Mouse (Mus musculus): ENCODE results near the gene Csgalnact2. TPM values are rescaled to one million over a fixed set of nuclear protein-coding genes. Genes with fewer than 3 reads are reported as not detected.
A peak's percentile ranks its signal among the peaks of the same experiment; 100 is the strongest.

Gene Csgalnact2
- polyA plus RNA-seq (2014; fragmentation: Nextera tagmentation; extraction: Ambion mirVana): 8.7 and 11.5 TPM in 2 replicates

DNA sequence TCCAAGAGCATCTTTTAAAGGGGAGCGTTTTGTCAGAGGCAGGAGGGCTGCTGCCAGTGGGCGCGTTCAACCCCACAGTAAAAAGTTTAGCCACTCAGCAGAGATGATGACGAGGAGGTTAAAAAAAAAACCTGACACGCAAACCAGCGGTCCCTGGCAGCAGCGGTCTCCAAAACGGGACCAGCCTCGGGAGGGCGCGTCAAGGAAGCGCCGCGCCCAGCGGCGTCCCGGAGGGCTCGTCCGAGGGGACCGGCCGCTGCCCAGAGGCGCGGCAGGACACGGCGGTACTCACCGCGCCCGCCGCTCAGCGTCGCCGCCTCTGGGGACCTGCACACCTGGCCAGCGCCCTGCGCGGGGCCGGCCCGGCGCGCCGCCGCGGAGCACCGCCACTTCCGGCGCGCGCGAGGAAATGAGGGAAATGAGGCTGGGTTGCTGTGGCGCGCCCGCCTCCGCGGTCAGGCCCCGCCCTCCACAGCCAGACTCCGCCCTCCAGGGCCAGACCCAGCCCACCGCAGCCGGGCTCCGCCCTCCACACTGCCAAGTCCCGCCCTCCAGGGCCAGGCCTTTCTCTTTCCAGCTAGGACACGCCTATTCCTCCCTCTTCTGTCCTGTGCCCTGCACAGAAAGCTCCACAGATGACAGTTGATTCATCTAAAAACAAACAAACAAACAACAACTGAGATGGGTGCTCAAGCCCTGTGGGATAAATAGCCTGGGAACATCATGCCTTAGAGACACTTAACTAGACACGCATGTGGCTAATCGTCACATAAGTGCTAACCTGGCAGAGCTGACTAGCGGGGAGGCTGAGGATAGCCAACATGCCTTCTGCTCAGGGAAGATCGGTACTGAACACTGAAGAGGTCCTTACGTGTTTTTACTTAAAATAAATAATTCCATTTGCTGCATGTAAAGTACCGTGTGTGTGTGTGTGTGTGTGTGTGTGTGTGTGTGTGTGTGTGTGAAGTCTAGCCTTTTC, at the start of gene Csgalnact2:
TSS of gene Csgalnact2 (minus strand) at position 410 of the 979 bp plus-strand sequence.
- peak; percentile 91 for DNase-seq (ENCODE audit: low spot score)
- peak; percentile 99 for ATAC-seq (ENCODE audit: low FRiP score)
- H3K4me1 ChIP-seq (replicated peaks; ENCODE audit: control insufficient read depth, insufficient read depth, low read length): no peaks in the 10 kb centered on the region
- WGBS: 8% methylated on average over 53 of the region's 66 CpGs
- H3K36me3 ChIP-seq (ENCODE audit: control insufficient read depth, insufficient read depth, low read length): no peaks in the 10 kb centered on the region
- no peaks in the 10 kb centered on the region for H3K9me3 ChIP-seq (ENCODE audit: control insufficient read depth, low read length)
- H3K9ac ChIP-seq (ENCODE audit: low read depth, low read length): peak within 1 kb of the TSS; percentile 78
- peak within 1 kb of the TSS; percentile 68 for H3K4me2 ChIP-seq (replicated peaks; ENCODE audit: low read depth, low read length)
- H3K4me3 ChIP-seq (ENCODE audit: low read depth, low read length): peak within 1 kb of the TSS; percentile 82
- no peaks in the 10 kb centered on the region for H3K27me3 ChIP-seq (ENCODE audit: control insufficient read depth, insufficient read depth, low read length)
- no peak within 1 kb of the TSS; the same call in 1 of the 2 replicates for H3K27ac ChIP-seq (ENCODE audit: low read depth, low read length)

DNA sequence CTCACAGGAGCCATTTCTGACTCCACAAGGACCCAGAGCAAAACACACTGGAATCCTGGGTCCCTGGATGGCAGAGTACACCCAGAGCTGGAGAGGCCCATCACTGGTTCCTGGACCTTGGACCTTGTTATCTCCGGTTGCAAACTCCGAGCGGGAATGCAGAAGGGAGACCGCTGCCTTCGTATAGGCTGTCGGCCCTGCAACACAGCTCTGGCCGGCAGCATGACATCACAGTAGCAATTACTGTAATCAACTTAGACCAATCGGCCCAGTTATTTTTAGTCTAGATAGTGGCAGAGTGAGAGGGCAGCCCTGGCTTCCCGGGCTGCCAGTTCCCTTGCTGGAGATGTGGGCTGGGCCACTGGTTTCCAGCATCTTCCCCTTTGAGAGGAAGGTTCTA, 49.7 kb upstream of the Csgalnact2 start:
- Histone ChIP-seq H3K4me2 (replicated peaks; ENCODE audit: low read depth, low read length) (no peak overlapping the region), H3K9ac (ENCODE audit: low read depth, low read length) (no peak overlapping the region), H3K4me3 (ENCODE audit: low read depth, low read length) (no peak overlapping the region), H3K4me1 (replicated peaks; ENCODE audit: control insufficient read depth, insufficient read depth, low read length) (no peaks in the 10 kb centered on the region), H3K27me3 (ENCODE audit: control insufficient read depth, insufficient read depth, low read length) (no peaks in the 10 kb centered on the region), H3K9me3 (ENCODE audit: control insufficient read depth, low read length) (no peaks in the 10 kb centered on the region), H3K27ac (ENCODE audit: low read depth, low read length) (no peak overlapping the region), H3K36me3 (ENCODE audit: control insufficient read depth, insufficient read depth, low read length) (no peaks in the 10 kb centered on the region)
- WGBS: 91% methylated on average over 9 of the region's 9 CpGs
- DNase-seq (ENCODE audit: low spot score): no peak
- ATAC-seq (ENCODE audit: low FRiP score): no peak

DNA sequence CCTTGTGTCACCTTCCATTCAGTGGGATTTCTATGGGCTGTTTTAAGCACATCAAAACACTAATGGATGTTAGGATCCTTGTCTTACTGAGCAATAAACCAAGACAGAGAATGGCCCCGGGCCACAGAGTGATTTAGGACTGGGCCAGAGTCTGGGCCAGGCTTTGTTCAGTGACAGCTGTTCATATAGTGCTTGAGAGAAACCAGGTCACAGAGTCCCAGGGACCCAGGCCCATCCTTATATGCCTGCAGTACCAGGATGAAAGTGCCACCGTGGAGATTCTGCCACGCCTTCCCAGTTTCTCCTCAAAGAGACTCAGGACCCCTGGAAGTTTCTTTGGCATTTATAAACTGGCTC, 48.3 kb upstream of the Csgalnact2 start:
- Histone ChIP-seq H3K27ac (ENCODE audit: low read depth, low read length) (no peak overlapping the region), H3K4me2 (replicated peaks; ENCODE audit: low read depth, low read length) (no peak overlapping the region)
- no peak for ATAC-seq (ENCODE audit: low FRiP score)

DNA sequence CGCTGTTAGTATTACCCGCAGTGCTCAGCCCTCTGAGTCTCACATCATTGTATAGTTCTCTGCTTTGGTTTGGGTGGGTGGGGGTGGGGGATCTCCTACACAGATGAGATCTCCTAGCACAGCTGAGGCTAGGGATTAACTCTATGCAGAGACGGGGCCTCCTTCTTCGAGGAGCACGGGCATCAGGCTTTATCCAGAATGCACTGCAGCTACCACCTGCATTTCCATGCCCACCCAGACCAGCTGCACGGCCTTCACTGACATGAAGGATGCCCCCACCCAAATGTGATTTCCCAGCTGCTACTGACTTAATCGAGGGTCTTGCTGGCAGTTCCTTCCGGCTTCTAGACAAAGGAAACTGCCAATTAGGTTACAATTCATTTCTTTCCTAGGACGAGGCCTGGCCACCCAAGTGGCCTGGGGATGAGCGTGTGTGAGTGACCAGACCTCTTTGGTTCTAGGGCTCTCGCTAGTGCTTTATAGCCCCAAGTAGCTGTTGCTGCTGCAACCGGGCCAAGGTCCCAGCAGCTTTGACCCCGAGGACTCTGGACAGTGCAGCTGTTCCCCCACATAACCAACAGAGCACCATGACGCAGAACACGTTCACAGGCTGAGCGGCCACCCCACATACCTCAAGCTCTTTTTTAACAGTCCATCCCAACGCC, 47.8 kb upstream of the Csgalnact2 start:
- no peaks in the 10 kb centered on the region for H3K36me3 ChIP-seq (ENCODE audit: control insufficient read depth, insufficient read depth, low read length)
- DNase-seq (ENCODE audit: low spot score) (peak; percentile 34), ATAC-seq (ENCODE audit: low FRiP score) (peak; percentile 56)
- no peak overlapping the region for H3K27ac ChIP-seq (ENCODE audit: low read depth, low read length)
- no peaks in the 10 kb centered on the region for H3K27me3 ChIP-seq (ENCODE audit: control insufficient read depth, insufficient read depth, low read length)
- H3K9ac ChIP-seq (ENCODE audit: low read depth, low read length): no peak overlapping the region
- no peaks in the 10 kb centered on the region for H3K4me1 ChIP-seq (replicated peaks; ENCODE audit: control insufficient read depth, insufficient read depth, low read length)
- 53% methylated on average over 17 of the region's 17 CpGs for WGBS
- no peak overlapping the region for H3K4me3 ChIP-seq (ENCODE audit: low read depth, low read length)
- H3K4me2 ChIP-seq (replicated peaks; ENCODE audit: low read depth, low read length): no peak overlapping the region
- H3K9me3 ChIP-seq (ENCODE audit: control insufficient read depth, low read length): no peaks in the 10 kb centered on the region

More for the DNA sequence above, 48.3 kb upstream of the Csgalnact2 start:
- DNase-seq (ENCODE audit: low spot score): no peak
- no peaks in the 10 kb centered on the region for H3K4me1 ChIP-seq (replicated peaks; ENCODE audit: control insufficient read depth, insufficient read depth, low read length)
- H3K9ac ChIP-seq (ENCODE audit: low read depth, low read length): no peak overlapping the region
- no peak overlapping the region for H3K4me3 ChIP-seq (ENCODE audit: low read depth, low read length)
- H3K36me3 ChIP-seq (ENCODE audit: control insufficient read depth, insufficient read depth, low read length): no peaks in the 10 kb centered on the region
- 83% methylated on average over 3 of the region's 3 CpGs for WGBS
- H3K27me3 ChIP-seq (ENCODE audit: control insufficient read depth, insufficient read depth, low read length): no peaks in the 10 kb centered on the region
- no peaks in the 10 kb centered on the region for H3K9me3 ChIP-seq (ENCODE audit: control insufficient read depth, low read length)

DNA sequence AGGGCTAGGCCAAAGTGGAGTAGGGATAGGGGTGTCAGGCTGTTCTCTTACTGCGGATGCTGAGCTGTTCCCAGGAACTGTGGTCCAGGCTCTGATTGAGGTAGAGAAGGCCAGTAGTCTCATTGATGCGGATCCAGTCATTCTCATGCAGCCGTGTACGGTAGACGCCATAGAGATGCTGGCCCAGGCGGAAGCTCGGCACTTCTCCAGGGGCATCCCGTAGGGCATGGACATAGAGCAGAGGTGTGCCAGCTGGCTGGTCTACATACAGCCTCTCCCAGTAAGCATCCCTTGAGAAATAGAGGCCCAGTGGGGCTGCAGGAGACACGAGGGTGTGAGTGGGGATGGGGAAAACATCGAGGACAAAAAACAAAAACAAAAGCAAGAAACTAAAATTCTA, 45.2 kb upstream of the Csgalnact2 start:
- 92% methylated on average over 10 of the region's 10 CpGs for WGBS
- H3K27me3 ChIP-seq (ENCODE audit: control insufficient read depth, insufficient read depth, low read length): no peaks in the 10 kb centered on the region
- no peaks in the 10 kb centered on the region for H3K9me3 ChIP-seq (ENCODE audit: control insufficient read depth, low read length)
- no peaks in the 10 kb centered on the region for H3K36me3 ChIP-seq (ENCODE audit: control insufficient read depth, insufficient read depth, low read length)
- DNase-seq (ENCODE audit: low spot score) (no peak), ATAC-seq (ENCODE audit: low FRiP score) (no peak)
- H3K4me1 ChIP-seq (replicated peaks; ENCODE audit: control insufficient read depth, insufficient read depth, low read length): no peaks in the 10 kb centered on the region
- no peak overlapping the region for H3K4me3 ChIP-seq (ENCODE audit: low read depth, low read length)
- H3K4me2 ChIP-seq (replicated peaks; ENCODE audit: low read depth, low read length): no peak overlapping the region
- no peak overlapping the region for H3K9ac ChIP-seq (ENCODE audit: low read depth, low read length)
- no peak overlapping the region for H3K27ac ChIP-seq (ENCODE audit: low read depth, low read length)

DNA sequence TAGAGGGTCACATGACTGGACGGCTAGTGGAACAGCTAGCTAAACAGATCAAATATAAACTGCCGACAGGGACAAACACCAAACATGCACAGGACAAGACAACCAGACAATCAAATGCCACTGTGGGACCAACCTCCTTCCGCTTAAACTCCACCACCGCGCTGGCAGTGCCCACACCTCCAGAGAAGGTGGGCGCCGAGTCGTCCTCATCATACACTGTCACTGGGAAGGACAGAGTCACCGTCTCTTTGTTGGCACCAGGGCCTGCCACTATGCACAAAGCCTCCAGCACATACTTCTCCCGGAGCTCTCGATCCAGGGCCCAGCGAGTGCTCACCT, 41.1 kb upstream of the Csgalnact2 start:
- Histone ChIP-seq H3K9ac (ENCODE audit: low read depth, low read length) (no peak overlapping the region), H3K9me3 (ENCODE audit: control insufficient read depth, low read length) (no peaks in the 10 kb centered on the region), H3K4me2 (replicated peaks; ENCODE audit: low read depth, low read length) (no peak overlapping the region), H3K4me3 (ENCODE audit: low read depth, low read length) (no peak overlapping the region), H3K4me1 (replicated peaks; ENCODE audit: control insufficient read depth, insufficient read depth, low read length) (no peaks in the 10 kb centered on the region), H3K27me3 (ENCODE audit: control insufficient read depth, insufficient read depth, low read length) (no peaks in the 10 kb centered on the region), H3K36me3 (ENCODE audit: control insufficient read depth, insufficient read depth, low read length) (no peaks in the 10 kb centered on the region), H3K27ac (ENCODE audit: low read depth, low read length) (no peak overlapping the region)
- ATAC-seq (ENCODE audit: low FRiP score) (peak; percentile 35; the same call in 1 of the 2 replicates), DNase-seq (ENCODE audit: low spot score) (peak; percentile 28)
- WGBS: 86% methylated on average over 12 of the region's 12 CpGs

DNA sequence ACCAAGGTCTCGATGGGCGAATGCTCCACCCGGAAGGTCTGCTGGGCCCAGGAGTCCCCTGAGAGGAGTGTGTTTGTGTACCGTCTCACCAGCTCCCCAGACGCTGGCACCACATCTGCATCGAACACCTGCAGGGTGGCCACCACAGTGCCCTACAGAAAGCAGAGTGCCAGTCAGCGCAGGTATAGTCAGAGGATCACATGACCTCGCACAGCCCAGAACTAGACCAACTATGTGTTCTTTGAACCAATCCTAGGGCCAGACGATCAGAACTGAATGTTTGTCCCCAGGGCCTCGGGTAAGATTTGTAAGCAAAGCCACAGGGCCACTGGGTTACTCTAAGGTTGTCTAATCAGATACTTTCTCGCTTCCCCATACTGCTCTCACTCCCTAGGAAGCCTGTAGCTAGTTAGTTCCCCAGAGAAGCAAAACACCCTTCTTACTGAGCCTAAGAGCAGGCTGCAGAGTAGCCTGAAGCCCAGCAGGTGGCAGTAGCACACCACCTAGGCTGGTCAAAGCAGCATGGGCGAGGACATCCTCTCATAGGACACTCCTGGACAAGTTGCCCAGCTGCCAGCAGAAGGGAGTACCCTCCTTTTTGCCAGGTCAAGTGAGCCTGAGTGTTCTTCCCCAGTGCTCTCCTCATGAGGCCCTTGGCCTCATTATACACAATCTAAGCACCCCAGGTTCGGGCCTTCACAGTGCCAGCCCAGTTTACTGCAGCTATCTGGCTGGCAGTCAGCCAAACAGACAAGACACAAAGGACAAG, 40.6 kb upstream of the Csgalnact2 start:
- 66% methylated on average over 13 of the region's 13 CpGs for WGBS
- no peak overlapping the region for H3K9ac ChIP-seq (ENCODE audit: low read depth, low read length)

DNA sequence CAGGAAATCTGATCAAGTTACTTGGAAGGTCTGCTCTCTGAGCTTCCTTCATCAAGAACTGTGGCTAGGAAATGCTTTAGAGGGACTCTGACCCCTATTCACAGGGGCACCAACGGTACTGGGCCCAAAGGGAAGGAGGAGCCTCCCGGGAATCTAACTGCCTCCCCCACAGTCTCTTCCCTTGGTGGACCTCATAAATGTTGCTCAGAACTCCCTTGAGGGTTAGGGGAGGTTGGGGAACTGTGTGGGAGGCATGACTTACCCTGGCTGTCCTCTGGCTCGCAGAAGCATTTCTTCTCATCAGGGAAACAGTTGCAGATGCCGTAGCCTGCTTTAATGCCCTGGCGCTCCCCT, 35.0 kb upstream of the Csgalnact2 start:
- DNase-seq (ENCODE audit: low spot score) (no peak), ATAC-seq (ENCODE audit: low FRiP score) (no peak)
- Histone ChIP-seq H3K4me1 (replicated peaks; ENCODE audit: control insufficient read depth, insufficient read depth, low read length) (no peaks in the 10 kb centered on the region), H3K27me3 (ENCODE audit: control insufficient read depth, insufficient read depth, low read length) (no peaks in the 10 kb centered on the region), H3K9ac (ENCODE audit: low read depth, low read length) (no peak overlapping the region), H3K36me3 (ENCODE audit: control insufficient read depth, insufficient read depth, low read length) (no peaks in the 10 kb centered on the region), H3K4me3 (ENCODE audit: low read depth, low read length) (no peak overlapping the region), H3K27ac (ENCODE audit: low read depth, low read length) (no peak overlapping the region), H3K9me3 (ENCODE audit: control insufficient read depth, low read length) (no peaks in the 10 kb centered on the region), H3K4me2 (replicated peaks; ENCODE audit: low read depth, low read length) (no peak overlapping the region)
- 77% methylated on average over 5 of the region's 5 CpGs for WGBS

More for the DNA sequence above, 40.6 kb upstream of the Csgalnact2 start:
- H3K36me3 ChIP-seq (ENCODE audit: control insufficient read depth, insufficient read depth, low read length): no peaks in the 10 kb centered on the region
- no peaks in the 10 kb centered on the region for H3K9me3 ChIP-seq (ENCODE audit: control insufficient read depth, low read length)
- ATAC-seq (ENCODE audit: low FRiP score): peak; percentile 83
- no peaks in the 10 kb centered on the region for H3K27me3 ChIP-seq (ENCODE audit: control insufficient read depth, insufficient read depth, low read length)
- no peak overlapping the region for H3K4me3 ChIP-seq (ENCODE audit: low read depth, low read length)
- no peak overlapping the region for H3K4me2 ChIP-seq (replicated peaks; ENCODE audit: low read depth, low read length)
- no peaks in the 10 kb centered on the region for H3K4me1 ChIP-seq (replicated peaks; ENCODE audit: control insufficient read depth, insufficient read depth, low read length)
- no peak overlapping the region for H3K27ac ChIP-seq (ENCODE audit: low read depth, low read length)
- peak; percentile 88 for DNase-seq (ENCODE audit: low spot score)

All from hindbrain, embryonic 11.5 days (tissue).